Mouse (Mus musculus) neural tube, embryonic 11.5 days (tissue): ENCODE data around the gene Piwil1. TPM values are rescaled to one million over a fixed set of nuclear protein-coding genes. Genes with fewer than 3 reads are reported as not detected.
"Not testable (repeated sequence)": the region's sequence is repeated elsewhere in the genome, so short reads cannot be mapped to it uniquely, and the experiment has no call there.

Source experiments
- ATAC-seq: fragments of 200-750 bp; cut with Nextera tagmentation; 2 replicates; pipeline ENCODE4 v1.8.0; 2017; ENCODE audit warnings: moderate number of reproducible peaks, mild to moderate bottlenecking, moderate TSS enrichment, moderate library complexity; ENCODE audit not compliant: insufficient read depth, low FRiP score, low TSS enrichment
- DNase-seq: peaks from one replicate; pipeline ENCODE4 v3.0.0-alpha.2; 2015; ENCODE audit warnings: low spot score
- H3K27ac ChIP-seq: fragments of 300-500 bp; sonication (generic); 2 replicates; pipeline ENCODE4 v1.5.1; 2014; ENCODE audit warnings: low read depth, mild to moderate bottlenecking, low read length
- H3K27me3 ChIP-seq: fragments of 300-500 bp; sonication (generic); 2 replicates; pipeline ENCODE4 v1.6.1; 2014; ENCODE audit warnings: mild to moderate bottlenecking, low read length, mixed read lengths; ENCODE audit not compliant: control insufficient read depth, insufficient read depth
- H3K36me3 ChIP-seq: fragments of 300-500 bp; sonication (generic); 2 replicates; pipeline ENCODE4 v1.6.1; 2014; ENCODE audit warnings: mild to moderate bottlenecking, low read length, moderate library complexity, mixed read lengths; ENCODE audit not compliant: control insufficient read depth, insufficient read depth
- H3K4me1 ChIP-seq: fragments of 300-500 bp; sonication (generic); 2 replicates; pipeline ENCODE4 v1.6.1; 2014; ENCODE audit warnings: low read length, mixed read lengths; ENCODE audit not compliant: control insufficient read depth, insufficient read depth
- H3K4me2 ChIP-seq: fragments of 300-500 bp; sonication (generic); 2 replicates; pipeline ENCODE4 v1.6.1; 2014; ENCODE audit warnings: low read depth, mild to moderate bottlenecking, moderate library complexity
- H3K4me3 ChIP-seq: fragments of 300-500 bp; sonication (generic); 2 replicates; pipeline ENCODE4 v1.5.1; 2014; ENCODE audit warnings: low read depth, low read length
- H3K9ac ChIP-seq: fragments of 300-500 bp; sonication (generic); 2 replicates; pipeline ENCODE4 v1.6.1; 2014; ENCODE audit warnings: mild to moderate bottlenecking, low read length
- H3K9me3 ChIP-seq: fragments of 300-500 bp; sonication (generic); 2 replicates; pipeline ENCODE4 v1.6.1; 2016; ENCODE audit warnings: low read length; ENCODE audit not compliant: control insufficient read depth
- WGBS: fragments of 180-500 bp; shearing (Covaris S2); extraction: QIAGEN DNeasy Blood & Tissue Kit; methylation state at CpG from one replicate; pipeline ENCODE4 v1.1.7; 2014; 5-methylcytosine and 5-hydroxymethylcytosine counted together
- polyA plus RNA-seq: library from polyadenylated mRNA; unstranded; fragments of >200 nt; fragmentation: Nextera tagmentation; extraction: Ambion mirVana; gene quantifications from 2 replicates; pipeline ENCODE4 v1.2.1, GENCODE M21; 2014

Gene Piwil1
- polyA plus RNA-seq, 1 experiment from 2014 or later = not detected

GRCm38 (mm10) chr5:128703688-128704087 lies 1.4 kb downstream of the Piwil1 start:
- DNase-seq (peak; percentile 44), ATAC-seq (no peak)
- Histone ChIP-seq H3K27ac (no peak overlapping the region), H3K36me3 (no peaks in the 10 kb centered on the region), H3K4me3 (no peak overlapping the region), H3K9me3 (peaks cover 4% of the 10 kb centered on the region; the same call in 1 of the 2 replicates), H3K27me3 (no peaks in the 10 kb centered on the region), H3K9ac (no peak overlapping the region), H3K4me1 (no peaks in the 10 kb centered on the region), H3K4me2 (no peak overlapping the region)
- WGBS = 11% methylated on average over 10 of the region's 10 CpGs

GRCm38 (mm10) chr5:128704134-128704904 lies 2.0 kb downstream of the Piwil1 start:
- Histone ChIP-seq H3K4me1 (no peaks in the 10 kb centered on the region), H3K27me3 (no peaks in the 10 kb centered on the region), H3K9ac (no peak overlapping the region), H3K27ac (no peak overlapping the region), H3K36me3 (no peaks in the 10 kb centered on the region), H3K4me2 (no peak overlapping the region), H3K4me3 (no peak overlapping the region), H3K9me3 (peaks cover 4% of the 10 kb centered on the region; the same call in 1 of the 2 replicates)
- WGBS = 44% methylated on average over 15 of the region's 19 CpGs
- DNase-seq = peak; percentile 84
- peak; percentile 85 for ATAC-seq

GRCm38 (mm10) chr5:128706467-128706866 lies 4.1 kb downstream of the Piwil1 start:
- no peaks in the 10 kb centered on the region for H3K4me1 ChIP-seq
- no peak overlapping the region for H3K4me3 ChIP-seq
- 97% methylated on average over 1 of the region's 1 CpGs for WGBS
- H3K36me3 ChIP-seq = no peaks in the 10 kb centered on the region
- H3K27ac ChIP-seq = no peak overlapping the region
- DNase-seq (no peak), ATAC-seq (no peak)
- H3K27me3 ChIP-seq = no peaks in the 10 kb centered on the region
- H3K9ac ChIP-seq = no peak overlapping the region
- peaks cover 4% of the 10 kb centered on the region; the same call in 1 of the 2 replicates for H3K9me3 ChIP-seq
- H3K4me2 ChIP-seq = no peak overlapping the region

GRCm38 (mm10) chr5:128707271-128707670 lies 4.9 kb downstream of the Piwil1 start:
- DNase-seq (no peak), ATAC-seq (no peak)
- 90% methylated on average over 11 of the region's 11 CpGs for WGBS

GRCm38 (mm10) chr5:128708929-128709328 lies 6.6 kb downstream of the Piwil1 start:
- Histone ChIP-seq H3K9ac (no peak overlapping the region), H3K4me1 (no peaks in the 10 kb centered on the region), H3K27me3 (no peaks in the 10 kb centered on the region), H3K27ac (no peak overlapping the region), H3K4me2 (no peak overlapping the region), H3K9me3 (peaks cover 4% of the 10 kb centered on the region; the same call in 1 of the 2 replicates), H3K36me3 (no peaks in the 10 kb centered on the region), H3K4me3 (no peak overlapping the region)
- DNase-seq (no peak), ATAC-seq (no peak)
- WGBS = 62% methylated on average over 5 of the region's 5 CpGs

More at GRCm38 (mm10) chr5:128707271-128707670, 4.9 kb downstream of the Piwil1 start:
- Histone ChIP-seq H3K27ac (no peak overlapping the region), H3K4me1 (no peaks in the 10 kb centered on the region), H3K4me3 (no peak overlapping the region), H3K4me2 (no peak overlapping the region), H3K9me3 (peaks cover 4% of the 10 kb centered on the region; the same call in 1 of the 2 replicates), H3K9ac (no peak overlapping the region), H3K36me3 (no peaks in the 10 kb centered on the region), H3K27me3 (no peaks in the 10 kb centered on the region)

- H3K4me3 ChIP-seq = no peak overlapping the region
- no peaks in the 10 kb centered on the region for H3K4me1 ChIP-seq
- ATAC-seq (no peak), DNase-seq (no peak)
- H3K36me3 ChIP-seq = no peaks in the 10 kb centered on the region
- no peak overlapping the region for H3K9ac ChIP-seq
- peaks cover 4% of the 10 kb centered on the region; the same call in 1 of the 2 replicates for H3K9me3 ChIP-seq
- WGBS = 23% methylated on average over 8 of the region's 8 CpGs
- no peak overlapping the region for H3K4me2 ChIP-seq
- no peaks in the 10 kb centered on the region for H3K27me3 ChIP-seq
- H3K27ac ChIP-seq = no peak overlapping the region
Measured at GRCm38 (mm10) chr5:128710596-128710995, 8.3 kb downstream of the Piwil1 start.

GRCm38 (mm10) chr5:128711847-128712246 lies 9.5 kb downstream of the Piwil1 start:
- DNase-seq (no peak), ATAC-seq (no peak)
- Histone ChIP-seq H3K9ac (no peak overlapping the region), H3K9me3 (no peaks in the 10 kb centered on the region), H3K36me3 (no peaks in the 10 kb centered on the region), H3K4me2 (no peak overlapping the region), H3K4me3 (no peak overlapping the region), H3K27ac (no peak overlapping the region), H3K4me1 (no peaks in the 10 kb centered on the region), H3K27me3 (no peaks in the 10 kb centered on the region)
- 93% methylated on average over 6 of the region's 6 CpGs for WGBS

GRCm38 (mm10) chr5:128715171-128715570 lies 12.8 kb downstream of the Piwil1 start:
- Histone ChIP-seq H3K4me2 (no peak overlapping the region), H3K4me3 (no peak overlapping the region), H3K27ac (no peak overlapping the region), H3K9me3 (no peaks in the 10 kb centered on the region), H3K27me3 (no peaks in the 10 kb centered on the region), H3K9ac (no peak overlapping the region), H3K4me1 (no peaks in the 10 kb centered on the region), H3K36me3 (no peaks in the 10 kb centered on the region; the same call in 1 of the 2 replicates)
- ATAC-seq (no peak), DNase-seq (no peak)
- WGBS = 85% methylated on average over 16 of the region's 16 CpGs

GRCm38 (mm10) chr5:128720461-128720860 lies 18.1 kb downstream of the Piwil1 start:
- ATAC-seq = not testable (repeated sequence)

More at GRCm38 (mm10) chr5:128720461-128720860, 18.1 kb downstream of the Piwil1 start:
- WGBS = 95% methylated on average over 11 of the region's 11 CpGs
- not testable (repeated sequence) for H3K27ac ChIP-seq, H3K27me3 ChIP-seq, H3K9ac ChIP-seq, H3K4me3 ChIP-seq, H3K4me1 ChIP-seq, H3K4me2 ChIP-seq, H3K36me3 ChIP-seq, DNase-seq, H3K9me3 ChIP-seq
